Mouse (Mus musculus): ENCODE measurements at regions not wholly inside any gene's neighbourhood (a gene's known extent, or its start where the extent isn't known, plus 50 kb on each side); places are given as distances from the start of the nearest gene placed in this dataset.
"Not testable (repeated sequence)": the region's sequence is repeated elsewhere in the genome, so short reads cannot be mapped to it uniquely, and the experiment has no call there.

GRCm38 (mm10) chr16:50533881-50534280 is 57.1 kb downstream of the Ccdc54 start:
- DNase-seq (ENCODE audit: low spot score in 2 of 2): no peak

- DNase-seq (ENCODE audit: low spot score in 2 of 2): peak; percentile 59 to 80
Observed at GRCm38 (mm10) chr16:50529511-50530416, 61.2 kb downstream of the Ccdc54 start.

GRCm38 (mm10) chr16:50528677-50529510 is 62.1 kb downstream of the Ccdc54 start:
- peak; percentile 38 to 49 for DNase-seq (ENCODE audit: low spot score in 2 of 2)

DNA sequence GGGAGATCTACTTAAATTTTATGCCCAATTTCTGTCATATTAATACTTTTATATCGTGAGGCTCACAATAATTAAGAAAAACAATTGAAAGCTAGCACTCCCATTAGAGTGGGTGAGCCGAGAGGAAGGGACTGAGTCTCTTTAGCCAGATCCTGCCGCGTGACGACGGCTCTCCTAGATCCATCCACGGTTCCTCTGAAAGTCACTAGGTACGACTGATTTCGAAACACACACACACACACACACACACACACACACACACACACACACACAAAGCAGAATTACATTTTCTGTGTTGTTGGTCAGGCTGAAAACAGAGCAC is 62.6 kb downstream of the Ccdc54 start:
- DNase-seq (ENCODE audit: low spot score in 2 of 2): no peak

DNA sequence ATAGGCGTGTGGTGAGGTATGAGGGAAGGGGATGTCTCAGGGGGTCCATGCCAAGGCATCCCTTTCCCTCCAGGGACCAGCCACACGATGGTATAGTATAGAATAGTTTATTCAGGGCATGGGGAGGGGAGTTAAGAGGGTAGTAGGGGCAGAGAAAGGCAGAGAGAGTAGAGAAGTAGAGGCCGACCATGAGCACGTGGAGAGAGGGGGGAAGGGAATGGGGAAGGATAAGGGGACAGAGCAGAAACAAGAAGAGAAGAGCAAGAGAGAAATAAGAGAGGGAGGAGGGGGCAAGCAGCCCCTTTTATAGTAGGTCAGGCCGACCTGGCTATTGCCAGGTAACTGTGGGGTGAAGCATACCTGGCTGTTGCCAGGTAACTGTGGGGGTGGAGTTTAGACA is 64.0 kb downstream of the Ccdc54 start:
- DNase-seq (ENCODE audit: low spot score in 2 of 2): not testable (repeated sequence)

DNA sequence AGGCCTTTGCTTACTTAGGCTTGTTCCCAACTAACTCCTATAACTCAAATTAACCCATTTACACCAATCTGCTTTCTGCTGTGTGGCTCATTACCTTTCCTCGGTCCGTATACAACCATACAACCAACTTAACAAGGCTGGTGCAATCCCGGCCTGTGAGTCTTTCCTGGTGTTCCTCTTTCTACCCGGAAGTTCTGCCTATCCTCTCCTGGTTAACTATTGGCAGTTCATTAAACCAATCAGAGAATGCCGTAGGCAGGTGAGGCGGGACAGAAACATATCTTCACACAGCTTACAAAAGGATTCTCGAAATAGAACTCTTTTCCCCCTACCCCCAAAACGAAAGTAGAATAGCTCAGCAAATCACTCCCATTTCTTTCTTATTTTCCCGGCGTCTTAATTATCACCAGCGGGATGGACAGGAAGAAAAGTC is 65.0 kb downstream of the Ccdc54 start:
- no peak for DNase-seq (ENCODE audit: low spot score in 2 of 2)

GRCm38 (mm10) chr16:50525504-50525903 is 65.5 kb downstream of the Ccdc54 start:
- no peak for DNase-seq (ENCODE audit: low spot score in 2 of 2)

DNA sequence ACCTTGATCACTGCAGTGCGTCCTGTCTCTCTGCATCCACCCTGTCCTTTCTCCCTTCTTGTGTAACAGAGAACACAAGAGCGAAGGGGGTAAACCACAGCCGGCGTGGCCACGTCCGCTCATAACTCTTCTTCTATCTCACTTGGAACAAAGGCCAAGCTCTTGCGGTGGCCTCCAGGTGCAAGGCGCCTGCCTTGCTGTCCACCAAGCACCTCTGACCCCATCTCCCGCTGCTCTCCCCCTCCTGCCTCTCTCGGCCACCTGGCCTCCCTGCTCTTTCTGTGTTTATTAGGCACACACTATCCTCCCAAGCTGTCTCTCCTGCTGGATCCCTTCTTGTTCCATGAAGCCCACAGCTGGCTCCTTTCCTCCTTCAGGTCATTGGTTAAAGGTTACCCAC is 71.3 kb downstream of the Ccdc54 start:
- DNase-seq (ENCODE audit: low spot score in 2 of 2): no peak

DNA sequence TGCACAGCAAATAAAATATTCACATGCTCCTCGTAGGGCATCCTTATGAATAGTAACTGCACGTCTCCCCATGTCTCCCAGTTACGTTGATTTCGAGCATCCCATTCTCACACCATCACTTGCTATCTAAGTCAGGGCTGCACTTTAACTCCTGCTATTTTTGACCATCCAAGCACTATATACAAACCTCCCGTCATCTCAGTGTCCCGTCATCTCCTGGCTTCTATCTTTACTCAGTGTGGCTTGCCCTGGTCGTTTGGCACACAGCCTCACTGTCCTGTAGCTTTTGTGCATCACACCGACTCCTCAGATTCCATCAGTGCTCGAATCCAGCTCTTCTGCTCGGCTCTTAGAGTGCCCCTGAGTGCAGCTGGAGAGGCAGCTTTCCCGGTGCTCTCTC is 74.4 kb downstream of the Ccdc54 start:
- no peak for DNase-seq (ENCODE audit: low spot score in 2 of 2)

GRCm38 (mm10) chr16:50515039-50515438 is 75.9 kb downstream of the Ccdc54 start:
- DNase-seq (ENCODE audit: low spot score in 2 of 2): no peak

DNA sequence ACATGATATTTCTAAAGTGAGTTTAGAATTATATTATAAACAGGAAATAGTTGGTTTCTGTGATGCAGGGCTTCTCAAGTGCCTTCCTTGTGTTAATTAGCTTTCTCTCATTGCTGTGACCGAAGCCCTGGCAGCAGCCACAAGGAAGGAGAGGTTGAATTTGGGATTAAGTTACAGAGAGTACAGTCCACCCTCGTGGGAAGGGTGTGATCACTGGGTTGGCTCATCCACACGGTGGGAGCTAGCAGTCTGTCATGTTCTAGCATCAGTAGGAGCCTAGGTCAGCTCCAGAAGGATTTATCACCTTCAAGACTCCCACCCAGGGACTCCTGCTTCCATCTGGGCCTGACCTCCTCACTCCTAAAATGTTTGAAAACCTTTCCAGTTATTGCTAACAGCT is 78.9 kb downstream of the Ccdc54 start:
- DNase-seq (ENCODE audit: low spot score in 2 of 2): no peak

DNA sequence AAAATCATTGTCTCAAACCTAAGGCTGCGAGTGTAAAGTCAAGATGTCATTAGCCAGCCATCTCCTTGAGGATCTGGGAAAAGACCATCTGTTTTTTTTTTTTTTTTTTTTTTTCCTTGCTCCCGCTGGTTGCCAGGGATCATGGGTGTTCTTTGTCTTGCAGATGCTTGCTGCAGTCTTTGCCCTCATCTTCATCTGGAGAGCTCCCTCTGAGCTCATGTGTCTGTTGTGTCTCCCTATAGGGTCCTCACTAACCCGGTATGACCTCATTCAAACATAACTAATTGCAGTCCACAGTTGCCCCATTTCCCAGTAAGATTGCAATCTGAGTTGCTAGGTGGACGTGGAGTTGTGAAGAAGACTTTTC is 77.3 kb upstream of the Bbx start:
- DNase-seq (ENCODE audit: low spot score in 2 of 2): no peak

DNA sequence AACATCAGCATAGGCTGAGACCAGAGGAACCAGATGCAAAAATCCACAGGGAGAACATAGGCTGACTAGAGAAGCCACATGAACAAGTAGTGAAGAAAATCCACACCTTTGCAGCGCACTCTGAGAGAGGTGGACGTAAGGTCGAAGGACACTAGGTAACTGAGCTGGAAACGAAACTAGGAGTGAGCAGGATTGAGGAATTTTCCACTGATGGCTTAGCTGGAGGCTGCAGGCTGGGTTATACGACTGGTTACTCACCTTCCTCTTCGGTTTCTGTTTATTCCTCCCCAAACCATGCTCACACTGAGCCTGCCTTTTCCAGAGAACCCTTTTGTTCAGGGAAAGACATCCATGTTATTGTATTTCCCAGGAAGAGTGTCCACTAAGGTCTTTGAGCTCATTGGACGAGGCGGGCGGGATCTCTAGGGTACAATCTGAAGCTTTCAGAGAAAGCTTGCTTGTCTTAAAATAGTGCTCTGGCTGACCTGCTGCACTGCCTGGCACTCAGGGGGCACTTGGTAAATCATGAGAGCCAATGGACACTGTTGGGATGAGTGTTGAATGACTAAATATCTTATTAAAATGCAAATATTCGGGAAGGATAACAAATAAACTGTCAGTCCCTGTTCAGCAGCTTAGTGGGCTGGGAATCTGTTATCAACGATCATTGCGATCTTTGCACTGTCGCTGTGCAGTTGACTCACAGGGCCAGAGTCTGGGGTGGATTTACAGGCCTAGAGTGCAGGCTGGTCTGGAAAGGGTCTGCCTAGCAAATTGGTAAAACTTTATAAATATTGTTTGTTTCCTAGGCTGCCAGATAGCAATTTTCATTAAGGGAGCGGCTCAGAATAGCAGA is 76.7 kb upstream of the Bbx start:
- no peak for DNase-seq (ENCODE audit: low spot score in 2 of 2)

- no peak for DNase-seq (ENCODE audit: low spot score in 2 of 2)
Observed at GRCm38 (mm10) chr16:50504619-50505018, 72.4 kb upstream of the Bbx start.

DNA sequence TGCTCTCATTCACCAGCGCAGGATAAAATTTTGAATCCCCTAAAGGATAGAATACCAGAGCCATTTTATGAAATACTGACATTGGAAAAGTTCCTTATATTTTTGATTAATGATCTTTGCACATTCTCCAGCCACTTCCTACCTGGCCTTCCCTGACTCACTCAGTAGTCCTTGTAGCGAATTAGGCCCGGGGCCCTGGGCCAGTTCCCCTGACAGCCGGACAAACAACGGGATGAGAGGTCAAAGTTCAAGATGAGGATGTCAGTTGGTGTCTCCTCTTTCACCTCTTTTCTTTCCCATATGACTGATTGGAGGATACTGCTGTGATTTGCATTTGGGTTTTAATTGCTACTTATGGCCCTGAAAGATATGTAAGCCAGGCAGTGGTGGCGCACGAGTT is 66.7 kb upstream of the Bbx start:
- no peak for DNase-seq (ENCODE audit: low spot score in 2 of 2)

DNA sequence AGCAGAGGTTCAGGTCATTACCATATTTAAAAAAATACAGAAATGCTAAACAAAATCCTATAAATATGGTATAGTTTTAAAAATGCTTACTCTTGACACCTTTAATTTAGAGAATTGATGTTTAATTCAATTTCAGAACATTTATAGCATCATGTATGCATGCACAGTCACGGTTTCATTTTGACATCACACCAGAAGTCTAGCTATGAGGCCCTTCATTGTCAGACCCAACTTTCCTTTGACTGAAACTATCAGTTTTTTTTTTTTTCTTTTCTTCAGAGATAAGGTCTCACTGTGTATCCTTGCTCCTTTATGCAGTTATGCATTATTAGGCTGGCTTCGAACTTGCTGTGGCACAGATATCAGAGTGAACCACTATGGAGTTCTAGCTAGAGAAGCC is 61.5 kb upstream of the Bbx start:
- no peak for DNase-seq (ENCODE audit: low spot score in 2 of 2)

- DNase-seq (ENCODE audit: low spot score in 2 of 2): no peak
Observed at GRCm38 (mm10) chr16:50489244-50489643, 57.1 kb upstream of the Bbx start.

GRCm38 (mm10) chr16:50482360-50482786 is 50.2 kb upstream of the Bbx start:
- no peak for DNase-seq (ENCODE audit: low spot score in 2 of 2)

All from frontal cortex, postnatal 25 days (tissue).